Mouse (Mus musculus): ENCODE measurements around the gene Ush2a.

- TF ChIP-seq CTCF (IDR thresholded peaks at IDR 0.05; ENCODE audit: extremely low read depth, insufficient read depth, low read length) (no peak), POLR2A (IDR thresholded peaks at IDR 0.05; ENCODE audit: extremely low read depth, insufficient read depth, low read length) (no peak)
Measured at GRCm38 (mm10) chr1:188859718-188860117, 597.9 kb downstream of the Ush2a start.

Data from cortical plate, adult 2 months (tissue).